Mouse (Mus musculus) heart, adult 18-20 months (tissue): ENCODE measurements around the gene Dtl. TPM values are rescaled to one million over a fixed set of nuclear protein-coding genes. Genes with fewer than 3 reads are reported as not detected.
"Not testable (repeated sequence)": the region's sequence is repeated elsewhere in the genome, so short reads cannot be mapped to it uniquely, and the experiment has no call there.

Source experiments
- DNase-seq, 2 experiments: peaks; one replicate each; pipeline ENCODE4 v3.0.0; 2021 to 2022; ENCODE audit warnings: mixed read lengths in 1 of 2
- total RNA-seq, 2 experiments: library from RNA; stranded (reverse); gene quantifications; 2 replicates each; pipeline ENCODE4 v1.2.3; 2021

Gene Dtl
- total RNA-seq, 2 experiments from 2014 or later, result 0.12 to 0.15 TPM

DNA sequence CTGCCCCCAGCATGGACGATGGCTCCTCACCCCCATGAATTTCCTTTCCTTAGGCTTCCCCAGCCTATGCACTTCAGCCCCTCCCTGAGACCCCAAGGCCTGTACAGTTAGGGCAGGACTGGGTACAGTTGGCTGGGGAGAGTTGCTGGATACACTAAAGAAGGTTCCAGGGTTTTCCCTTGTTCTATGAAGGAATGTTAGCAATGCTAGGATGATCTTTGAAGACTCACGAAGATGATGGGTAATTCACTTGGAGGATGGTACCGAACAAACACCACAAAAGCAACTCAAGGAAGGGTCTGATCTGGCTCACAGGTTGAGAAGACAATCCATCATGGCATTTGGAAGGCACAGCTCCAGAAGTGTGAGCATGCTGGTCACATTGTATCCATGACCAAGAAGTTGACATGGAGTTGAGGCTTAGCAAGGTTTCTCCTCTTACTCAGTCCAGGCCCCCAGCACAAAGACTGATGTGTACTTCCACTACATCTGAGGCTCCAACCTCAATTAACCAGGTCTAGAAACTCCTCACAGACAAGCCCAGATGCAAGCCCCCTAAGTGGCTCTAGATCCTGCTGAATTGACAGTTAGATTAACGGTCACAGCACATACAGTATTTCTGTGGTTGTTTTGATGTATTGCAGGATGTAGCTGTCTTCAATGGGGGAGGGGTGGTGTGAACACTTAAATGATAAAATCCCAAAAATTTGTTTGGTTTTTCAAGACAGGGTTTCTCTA is 55.8 kb downstream of the Dtl start:
- no peak for DNase-seq

DNA sequence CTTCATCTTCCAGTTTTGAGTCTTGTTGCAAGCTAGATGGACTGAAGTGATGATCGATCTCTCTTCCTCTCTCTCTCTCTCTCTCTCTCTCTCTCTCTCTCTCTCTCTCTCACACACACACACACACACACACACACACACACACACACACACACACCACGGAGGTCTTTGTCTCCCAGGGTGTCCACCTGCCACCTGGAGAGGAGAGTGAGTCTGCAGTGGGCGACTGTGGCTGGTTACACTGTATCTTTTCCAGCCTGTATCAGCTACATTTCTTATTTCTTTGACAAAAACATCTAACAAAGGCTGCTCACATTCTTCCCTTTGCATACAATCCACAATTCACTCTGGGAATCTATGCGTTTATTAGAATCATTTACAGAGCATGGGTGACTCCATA is 56.4 kb downstream of the Dtl start:
- no peak for DNase-seq

DNA sequence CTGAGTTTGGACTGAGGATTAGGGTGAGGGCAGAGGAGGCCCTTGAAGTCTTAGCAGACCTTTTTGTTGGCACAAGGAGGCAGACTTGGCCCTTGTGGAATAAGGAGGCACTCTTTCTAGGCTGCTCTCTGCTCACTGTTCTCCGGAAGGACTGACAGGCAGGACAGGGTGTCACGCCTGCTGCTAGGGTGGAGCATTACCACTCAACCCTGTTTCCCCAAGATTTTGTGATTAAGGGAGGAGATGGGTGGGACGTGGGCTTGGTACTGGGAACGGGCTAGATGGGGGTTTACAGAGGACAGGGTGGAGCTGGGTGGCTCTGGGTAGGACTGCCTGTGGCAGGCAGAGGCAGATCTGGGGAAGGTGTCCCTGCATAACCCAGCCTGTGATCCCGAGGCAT is 57.4 kb downstream of the Dtl start:
- DNase-seq, result no peak

DNA sequence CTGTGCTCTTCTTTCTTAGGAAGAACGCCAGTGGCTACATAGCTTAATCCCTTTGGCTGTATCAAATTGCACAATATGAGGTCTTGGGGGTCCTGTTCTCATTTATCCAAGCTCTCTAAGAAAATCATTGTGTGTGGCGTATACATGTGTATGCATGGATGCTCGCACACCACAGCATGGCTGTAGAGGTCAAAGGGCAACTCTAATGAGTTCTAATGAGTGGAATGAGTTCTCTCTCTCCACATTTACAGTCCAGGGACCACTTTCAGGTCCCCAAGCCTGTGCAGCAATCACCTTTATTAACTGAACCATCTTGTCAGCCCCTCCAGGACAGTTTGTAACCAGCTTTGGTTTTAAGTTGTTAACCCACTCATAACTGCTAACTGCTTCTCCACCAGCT is 58.3 kb downstream of the Dtl start:
- no peak for DNase-seq

DNA sequence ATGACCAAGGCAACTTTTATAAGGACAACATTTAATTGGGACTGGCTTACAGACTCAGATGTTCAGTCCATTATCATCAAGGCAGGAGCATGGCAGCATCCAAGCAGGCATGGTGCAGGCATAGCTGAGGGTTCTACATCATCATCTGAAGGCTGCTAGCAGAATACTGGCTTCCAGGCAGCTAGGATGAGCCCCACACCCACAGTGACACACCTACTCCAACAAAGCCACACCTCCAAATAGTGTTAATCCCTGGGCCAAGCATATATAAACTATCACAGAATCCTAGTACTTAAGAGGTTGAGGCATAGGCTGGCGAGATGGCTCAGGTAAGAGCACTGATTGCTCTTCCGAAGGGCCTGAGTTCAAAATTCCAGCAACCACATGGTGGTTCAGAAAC is 59.0 kb downstream of the Dtl start:
- DNase-seq, result not testable (repeated sequence)

DNA sequence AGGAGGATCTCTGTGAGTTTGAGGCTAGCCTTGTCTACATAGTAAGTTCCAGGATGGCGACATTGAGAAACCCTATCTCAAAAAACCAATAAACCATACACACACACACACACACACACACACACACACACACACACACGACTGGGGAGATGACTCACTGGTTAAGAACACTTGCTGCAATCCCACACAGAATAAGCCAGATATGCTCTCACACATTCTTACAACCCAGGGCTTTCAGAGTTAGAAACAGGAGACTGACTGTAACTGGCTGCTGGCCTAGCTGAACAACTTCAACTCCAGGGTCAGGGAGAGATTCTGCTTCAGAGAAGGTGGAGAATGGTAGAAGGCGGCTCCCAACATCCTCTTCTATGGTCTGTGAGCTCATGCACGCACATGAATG is 62.1 kb downstream of the Dtl start:
- DNase-seq, result no peak

DNA sequence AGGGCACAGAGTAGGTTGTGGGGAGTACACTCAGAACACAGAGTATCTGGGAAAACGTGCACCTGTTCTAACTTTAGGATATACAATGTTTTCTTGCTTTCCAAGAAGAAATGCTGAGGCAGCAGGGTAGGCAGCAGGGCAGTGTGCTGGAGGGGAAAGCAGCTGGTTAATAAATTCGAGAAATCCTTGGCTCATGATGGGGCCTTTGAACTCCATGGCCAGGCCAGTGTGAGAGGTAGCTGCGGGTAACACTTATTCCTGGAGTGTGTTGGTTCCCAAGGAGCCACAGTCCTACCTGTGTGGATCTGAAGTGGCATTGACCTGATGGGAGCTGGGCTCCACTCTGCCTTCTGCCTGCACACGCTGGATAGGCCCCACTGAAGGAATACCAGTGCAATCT is 63.0 kb downstream of the Dtl start:
- no peak for DNase-seq

DNA sequence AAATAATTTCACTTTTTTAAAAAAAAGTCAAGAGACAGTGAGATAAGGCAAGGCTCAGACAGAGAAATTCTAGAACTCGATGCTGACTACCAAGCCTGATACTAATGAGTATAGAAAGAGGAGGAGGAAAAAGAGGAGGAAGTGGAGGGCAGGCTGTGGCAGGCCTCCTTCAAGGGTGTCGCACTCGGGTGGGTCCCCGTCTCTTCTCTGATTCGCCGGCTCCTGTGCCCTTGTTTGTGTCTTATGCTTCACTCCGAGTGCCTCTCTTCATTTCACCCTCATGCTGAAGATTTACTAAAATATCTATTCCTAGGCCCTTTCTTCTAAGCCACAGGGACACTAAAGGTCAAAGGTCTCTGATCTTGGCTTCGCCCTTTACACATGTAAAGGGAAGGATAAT is 63.8 kb downstream of the Dtl start:
- DNase-seq, result no peak

DNA sequence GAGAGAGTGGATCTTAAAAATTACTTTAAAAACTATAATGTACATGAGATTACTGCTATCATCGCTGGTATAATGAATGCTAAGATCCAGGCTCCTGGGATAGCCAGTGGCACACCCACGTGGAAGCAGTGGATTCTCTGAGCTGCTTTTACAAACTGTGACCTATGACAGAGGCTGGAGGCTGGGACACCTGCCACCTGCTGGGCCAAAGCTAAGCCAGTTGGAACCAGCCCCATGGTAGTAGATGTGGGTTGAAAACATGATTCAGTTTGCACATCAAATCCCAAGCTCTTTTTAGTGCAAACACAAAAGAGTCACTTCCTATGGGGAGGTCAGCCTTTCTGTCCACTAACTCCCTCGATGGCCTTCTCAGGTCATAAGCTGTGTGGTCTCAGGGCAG is 65.5 kb downstream of the Dtl start:
- DNase-seq, result no peak

DNA sequence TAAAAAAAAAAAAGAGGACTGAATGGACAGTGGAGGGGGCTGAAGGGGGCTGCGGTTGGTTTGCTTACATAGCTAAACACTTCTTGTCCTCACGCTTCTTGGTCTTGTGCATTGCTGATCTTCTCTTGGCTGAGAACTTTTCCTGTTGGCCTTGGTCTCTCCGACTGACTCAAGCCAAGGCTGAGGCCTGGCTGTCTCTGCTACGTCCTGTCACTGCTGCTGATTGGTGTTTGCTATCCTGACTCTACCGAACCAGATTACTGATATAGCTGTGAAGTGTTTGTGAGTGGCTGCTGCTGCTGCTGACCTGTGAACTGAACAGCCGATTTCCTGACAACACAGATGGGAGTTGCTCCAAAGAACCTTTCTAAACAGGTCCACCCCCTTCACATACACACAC is 66.2 kb downstream of the Dtl start:
- DNase-seq, result no peak

DNA sequence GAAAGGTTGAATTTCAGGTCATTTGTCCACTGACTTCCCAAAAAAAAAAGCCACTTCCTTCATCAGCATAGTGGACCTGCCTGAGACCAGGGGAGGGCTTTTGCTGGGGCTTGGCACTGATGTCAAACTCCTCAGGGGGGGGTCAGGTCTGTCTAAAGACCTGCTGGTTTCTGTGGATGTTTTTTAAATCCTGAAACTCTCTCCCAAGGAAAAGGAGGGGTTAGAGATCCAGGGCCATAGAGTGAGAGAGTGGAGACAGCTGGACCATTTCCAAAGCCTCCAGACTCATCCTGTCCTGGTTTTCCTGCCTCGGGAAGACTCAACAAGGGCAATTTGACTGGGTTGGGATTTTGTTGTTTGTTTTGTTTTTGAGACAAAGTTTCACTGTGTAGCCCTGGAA is 68.6 kb downstream of the Dtl start:
- DNase-seq, result peak in 1 of 2 experiments; percentile 68

DNA sequence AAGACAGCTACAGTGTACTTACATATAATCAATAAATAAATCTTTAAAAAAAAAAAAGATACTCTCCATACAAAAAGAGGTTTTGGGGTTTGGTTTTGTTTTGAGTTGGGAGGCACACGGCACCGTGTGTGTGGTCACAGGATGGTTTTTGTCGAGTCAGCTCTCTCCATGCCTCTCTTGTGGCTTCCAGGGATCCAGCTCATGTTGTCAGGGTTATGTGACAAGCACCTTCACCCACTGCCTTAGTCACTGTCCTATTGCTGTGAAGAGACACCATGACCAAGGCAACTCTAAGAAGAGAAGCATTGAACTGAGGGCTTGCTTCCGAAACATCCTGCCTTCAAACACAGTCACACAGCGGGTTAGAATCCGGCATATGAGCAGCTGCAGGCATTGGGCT is 75.7 kb downstream of the Dtl start:
- no peak for DNase-seq

DNA sequence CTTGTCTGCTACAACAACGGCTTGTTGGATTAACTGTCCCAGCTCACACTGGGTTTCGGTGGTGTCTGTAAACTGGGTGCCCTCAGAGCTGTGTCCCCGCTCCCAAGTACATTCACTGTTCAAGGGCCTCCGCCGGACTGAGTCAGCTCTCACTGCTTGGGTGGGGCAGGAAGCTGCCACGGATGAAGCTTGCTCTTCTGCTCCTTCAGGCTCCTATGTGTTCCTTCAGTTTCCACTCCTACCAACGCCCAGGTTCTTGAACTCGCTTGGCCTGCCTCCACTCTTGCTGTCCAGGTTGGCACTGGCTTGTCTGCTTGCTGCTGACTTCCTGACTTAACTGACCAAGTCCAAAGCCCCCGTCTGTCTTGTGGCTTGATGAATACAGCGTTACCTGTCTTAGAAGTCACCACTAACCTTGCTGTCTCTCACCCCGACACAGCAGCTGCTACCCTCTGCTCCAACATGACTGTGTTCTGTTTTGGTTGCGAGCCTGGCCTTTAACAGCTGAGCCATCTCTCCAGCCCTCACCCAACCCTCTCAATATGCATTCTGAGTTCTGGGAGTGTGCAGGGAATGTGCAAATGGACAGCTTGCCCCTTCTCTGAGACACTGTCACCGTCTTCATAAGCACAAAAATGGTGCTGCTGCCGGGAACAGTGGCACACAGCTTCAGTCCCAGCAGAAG is 76.9 kb downstream of the Dtl start:
- peak in 1 of 2 experiments; percentile 47 for DNase-seq

DNA sequence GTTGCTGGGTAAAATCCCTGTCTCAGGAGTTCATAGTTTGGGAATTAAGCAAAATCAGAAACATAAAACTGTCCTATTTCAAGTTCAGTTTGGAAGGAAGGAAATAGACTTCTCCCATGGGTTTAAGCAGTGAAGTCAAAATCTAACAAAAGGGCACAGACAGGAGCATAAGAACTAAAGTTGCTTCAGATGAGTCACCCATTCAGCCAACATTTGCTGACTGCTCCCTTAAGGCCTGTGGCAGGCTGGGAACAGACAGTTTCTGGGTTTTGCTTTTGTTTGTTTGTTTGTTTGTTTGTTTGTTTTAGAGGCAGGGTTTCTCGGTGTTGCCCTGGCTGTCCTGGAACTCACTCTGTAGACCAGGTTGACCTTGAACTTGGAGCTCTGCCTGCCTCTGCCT is 78.7 kb downstream of the Dtl start:
- DNase-seq, result peak in 1 of 2 experiments; percentile 9

DNA sequence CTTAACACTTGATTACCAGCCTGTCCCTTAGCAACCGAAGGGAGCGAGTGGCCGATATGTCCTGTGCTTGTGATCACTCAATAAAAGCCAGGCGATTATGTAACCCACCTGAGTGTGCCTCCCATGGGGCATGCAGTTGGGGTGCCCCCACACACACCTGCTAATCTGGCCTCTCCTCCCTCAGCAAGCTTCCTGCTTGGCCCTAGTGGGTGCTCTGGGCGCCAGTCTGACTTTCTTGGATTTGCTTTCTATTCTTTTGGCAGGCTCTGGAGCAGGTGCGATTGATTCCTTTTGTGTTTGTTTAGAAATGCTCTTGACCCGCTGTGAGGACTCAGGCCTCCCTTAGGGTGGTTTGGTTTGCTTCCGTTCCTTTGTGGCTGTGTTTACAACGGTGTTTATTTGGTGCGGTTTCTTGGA is 80.3 kb downstream of the Dtl start:
- DNase-seq, result peak; percentile 53 to 55

DNA sequence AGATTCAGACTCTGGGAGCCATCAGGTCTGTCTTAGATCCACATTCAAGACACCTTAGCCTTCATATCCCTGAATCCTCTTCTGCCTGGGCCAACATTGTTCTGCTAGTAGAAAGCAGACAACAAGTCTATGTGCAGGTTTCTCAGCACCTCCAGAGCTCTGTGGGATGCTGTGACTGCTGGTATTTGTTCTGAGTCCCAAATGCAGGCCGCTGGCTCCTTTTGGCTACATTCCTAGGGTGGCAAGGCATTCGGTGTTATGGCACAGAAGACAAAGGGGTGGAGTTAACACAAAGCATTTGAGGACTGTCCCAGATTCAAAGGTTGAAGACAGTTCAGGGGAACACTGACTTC is 81.1 kb downstream of the Dtl start:
- DNase-seq, result peak; percentile 51 to 70

DNA sequence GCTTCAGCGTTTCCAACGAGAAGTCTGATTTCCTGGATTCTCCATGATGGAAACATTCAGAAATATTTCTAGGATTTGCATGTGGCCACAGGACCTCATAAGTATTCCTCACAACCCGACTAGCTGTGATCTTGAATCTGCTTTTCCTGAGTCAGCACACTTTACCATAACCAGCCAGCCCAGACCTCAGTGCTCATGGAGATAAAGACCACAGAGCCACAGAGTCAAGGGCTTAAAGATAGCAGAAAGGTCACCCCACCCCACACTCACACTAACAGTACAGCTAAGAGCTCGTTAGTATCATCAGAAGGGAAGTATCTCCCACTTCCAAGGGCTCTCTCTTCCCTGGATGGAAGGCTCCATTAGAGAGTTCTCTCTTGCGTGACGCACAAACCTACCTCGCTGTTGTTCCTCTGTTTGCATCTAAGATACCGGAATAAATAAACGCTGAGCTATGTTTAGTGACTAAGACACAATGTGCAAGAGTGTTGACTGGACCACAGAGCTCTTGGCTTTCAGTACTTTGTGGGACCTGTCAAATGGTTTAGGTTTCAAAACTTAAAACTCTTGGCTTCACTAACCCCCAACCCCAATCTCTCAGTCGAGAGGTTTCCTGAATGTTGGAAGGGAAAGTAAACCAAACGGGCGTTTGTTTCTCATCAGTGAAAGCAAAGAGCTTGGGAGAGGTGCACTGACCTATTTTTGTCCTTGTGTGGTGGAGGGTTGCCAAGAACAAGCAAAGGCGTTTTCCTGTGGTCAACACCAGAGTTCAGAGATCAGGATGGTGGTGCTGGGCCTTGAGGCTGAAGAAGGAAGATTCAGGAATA is 81.7 kb downstream of the Dtl start:
- peak; percentile 80 to 87 for DNase-seq

DNA sequence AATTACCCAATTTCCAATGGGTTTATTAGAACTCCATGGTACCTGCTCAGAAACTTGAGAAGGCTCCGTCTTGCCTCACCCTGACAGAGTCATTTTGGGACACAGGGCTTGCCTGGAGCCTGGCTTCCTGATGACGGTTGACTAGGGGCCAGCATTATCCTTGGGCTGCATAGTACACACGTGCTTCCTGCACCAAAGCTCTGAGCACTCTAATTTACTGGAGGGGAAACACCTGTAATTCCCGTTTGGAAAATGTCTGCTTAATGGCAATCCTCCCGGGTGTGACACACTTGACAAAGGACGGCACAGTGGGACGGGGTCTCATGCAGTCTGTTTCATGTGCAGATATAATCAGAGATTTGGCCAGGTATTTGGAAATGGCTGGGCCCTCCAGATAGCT is 84.9 kb downstream of the Dtl start:
- peak; percentile 60 to 90 for DNase-seq

Other genes starting within 250 kb of the Dtl start
- gene Tmem206, start 249.6 kb downstream of the Dtl start, total RNA-seq, result 1 to 10 TPM; 3.1 to 4.0 TPM
- gene Ppp2r5a, start 172.3 kb downstream of the Dtl start, total RNA-seq, result 100 to 1,000 TPM; 100 to 110 TPM
- gene Ints7, start 92 bp upstream of the Dtl start, total RNA-seq, result 10 to 100 TPM in 1 of 2 experiments, 1 to 10 TPM in 1; 8.4 to 11.0 TPM
- 100 to 1,000 TPM in 1 of 2 experiments, 10 to 100 TPM in 1; 99.5 to 111 TPM for gene Lpgat1, start 142.3 kb upstream of the Dtl start, total RNA-seq
- gene Nek2, start 245.9 kb upstream of the Dtl start, total RNA-seq, result under 1 TPM; 0.17 to 0.18 TPM